Mouse (Mus musculus) liver, embryonic 14.5 days (tissue): ENCODE data around the gene Ms4a10. TPM values are rescaled to one million over a fixed set of nuclear protein-coding genes. Genes with fewer than 3 reads are reported as not detected.

Experiments used
- ATAC-seq: fragments of 200-750 bp; cut with Nextera tagmentation; 2 replicates; pipeline ENCODE4 v1.8.0; 2017; ENCODE audit warnings: moderate number of reproducible peaks, mild to moderate bottlenecking, moderate library complexity; ENCODE audit not compliant: insufficient read depth
- DNase-seq, 3 experiments: peaks; one replicate each; pipeline ENCODE4 v3.0.0-alpha.2; 2012 to 2013; ENCODE audit warnings: low read depth in 3 of 3, low spot score in 3 of 3
- H3K27ac ChIP-seq: fragments of 300-500 bp; sonication (generic); 2 replicates; pipeline ENCODE4 v1.5.1; 2014; ENCODE audit warnings: moderate library complexity, mild to moderate bottlenecking, control low read depth, inconsistent platforms
- H3K27me3 ChIP-seq: fragments of 300-500 bp; sonication (generic); 2 replicates; pipeline ENCODE4 v1.6.1; 2014; ENCODE audit warnings: mild to moderate bottlenecking, low read length, moderate library complexity; ENCODE audit not compliant: control insufficient read depth, insufficient read depth
- H3K36me3 ChIP-seq: fragments of 300-500 bp; sonication (generic); replicated peaks from 2 replicates; pipeline ENCODE4 v1.6.1; 2014; ENCODE audit warnings: low read depth; ENCODE audit not compliant: control insufficient read depth, insufficient read depth
- H3K4me1 ChIP-seq, 2 experiments: fragments of 200-500 bp in 1 of 2; fragments of 300-500 bp in 1 of 2; sonication (generic) in 1 of 2; replicated peaks; 2 replicates each; pipeline ENCODE4 v1.6.1; 2012 to 2014; ENCODE audit warnings: antibody characterized with exemption in 1 of 2, inconsistent platforms in 1 of 2, low read length in 1 of 2; ENCODE audit not compliant: control insufficient read depth in 2 of 2, insufficient read depth in 2 of 2
- H3K4me2 ChIP-seq: fragments of 300-500 bp; sonication (generic); 2 replicates; pipeline ENCODE4 v1.6.1; 2014; ENCODE audit warnings: low read depth, mild to moderate bottlenecking, control low read depth, moderate library complexity
- H3K4me3 ChIP-seq, 2 experiments: fragments of 200-500 bp in 1 of 2; fragments of 300-500 bp in 1 of 2; sonication (generic) in 1 of 2; 2 replicates each; pipeline ENCODE4 v1.5.1; 2012 to 2014; ENCODE audit warnings: low read depth in 2 of 2, low read length in 2 of 2, mild to moderate bottlenecking in 2 of 2, control low read depth in 1 of 2, inconsistent platforms in 1 of 2, moderate library complexity in 1 of 2; ENCODE audit not compliant: insufficient read depth in 1 of 2
- H3K9ac ChIP-seq: fragments of 300-500 bp; sonication (generic); replicated peaks from 2 replicates; pipeline ENCODE4 v1.6.1; 2014; ENCODE audit warnings: mild to moderate bottlenecking, control low read depth, moderate library complexity
- H3K9me3 ChIP-seq: fragments of 300-500 bp; sonication (generic); 2 replicates; pipeline ENCODE4 v1.6.1; 2016; ENCODE audit warnings: low read length, mixed read lengths; ENCODE audit not compliant: control insufficient read depth
- CTCF ChIP-seq: IDR thresholded peaks from 2 replicates; pipeline ENCODE4 v1.5.1; 2016; ENCODE audit warnings: antibody characterized with exemption, low read depth, control low read depth
- EP300 ChIP-seq: IDR thresholded peaks from 2 replicates; pipeline ENCODE4 v1.6.1; 2016; ENCODE audit warnings: antibody characterized with exemption, low read depth
- WGBS: fragments of 180-500 bp; shearing (Covaris S2); extraction: QIAGEN DNeasy Blood & Tissue Kit; methylation state at CpG from one replicate; pipeline ENCODE4 v1.1.7; 2014; ENCODE audit not compliant: insufficient replicate concordance; 5-methylcytosine and 5-hydroxymethylcytosine counted together
- polyA plus RNA-seq, 2 experiments: library from polyadenylated mRNA; depleted of rRNA in 1 of 2; stranded (reverse) in 1 of 2; unstranded in 1 of 2; fragments of >200 nt; fragmentation: Nextera tagmentation in 1 of 2; extraction: Ambion mirVana in 1 of 2; gene quantifications; 2 replicates each; pipeline versions ENCODE4 v1.2.1 to v1.2.3; 2012 to 2014

Ms4a10 gene
- polyA plus RNA-seq, 2 experiments = 0.23 TPM; not detected in 1

DNA sequence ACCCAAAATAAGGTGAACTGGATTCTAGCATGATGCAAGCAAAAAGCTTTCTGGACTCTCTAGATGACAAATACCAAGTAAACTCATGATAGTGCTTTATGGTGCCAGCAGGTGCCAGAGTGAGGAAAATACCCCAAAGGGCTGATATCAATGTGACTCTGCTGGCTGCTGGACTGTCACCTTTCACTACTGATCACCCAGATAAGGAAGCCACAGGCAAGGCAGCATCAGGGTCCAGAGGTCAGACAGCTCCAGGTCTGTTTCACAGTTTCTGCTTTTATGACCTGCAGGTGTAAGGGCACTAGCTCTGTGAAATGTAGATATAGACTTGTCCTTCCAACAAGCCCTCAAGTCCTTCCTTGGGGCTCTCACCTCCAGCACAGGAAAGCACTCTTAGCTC lies 41.0 kb upstream of the Ms4a10 start:
- no peaks in the 10 kb centered on the region for H3K4me1 ChIP-seq
- TF ChIP-seq EP300 = no peak
- no peak for TF ChIP-seq CTCF
- H3K27me3 ChIP-seq = no peaks in the 10 kb centered on the region
- DNase-seq (no peak), ATAC-seq (no peak)
- no peak overlapping the region for H3K9ac ChIP-seq
- H3K36me3 ChIP-seq = no peaks in the 10 kb centered on the region
- H3K27ac ChIP-seq = no peak overlapping the region
- H3K9me3 ChIP-seq = no peaks in the 10 kb centered on the region
- no peak overlapping the region for H3K4me2 ChIP-seq
- H3K4me3 ChIP-seq = no peak overlapping the region

DNA sequence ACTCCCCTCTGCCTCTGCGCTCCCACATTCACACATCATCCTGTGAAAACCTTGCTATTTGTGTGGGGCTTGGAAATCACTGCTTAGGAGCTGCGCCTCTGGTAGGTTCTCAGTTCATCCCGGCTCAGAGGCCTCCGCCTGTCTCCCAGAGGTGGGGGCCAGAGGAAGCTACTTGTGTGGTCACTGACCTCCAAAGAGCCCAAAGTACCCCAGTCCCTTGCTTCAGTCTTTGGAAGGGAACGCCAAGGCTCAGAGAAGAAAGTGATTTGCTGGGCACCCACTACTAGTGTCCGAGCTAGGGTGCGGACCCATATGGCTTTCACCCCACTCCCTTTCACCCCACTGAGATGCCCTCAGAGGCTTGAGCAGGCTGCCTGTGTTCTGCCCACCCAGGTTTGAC lies 18.7 kb upstream of the Ms4a10 start, which contains the start of gene Ms4a15:
Ms4a15 (minus strand) TSS at position 101 of the 400 bp plus-strand sequence.
- Histone ChIP-seq H3K27ac (no peak within 1 kb of the TSS), H3K9ac (no peak within 1 kb of the TSS), H3K27me3 (no peaks in the 10 kb centered on the region), H3K4me3 (no peak within 1 kb of the TSS), H3K4me1 (no peaks in the 10 kb centered on the region), H3K4me2 (no peak within 1 kb of the TSS), H3K9me3 (no peaks in the 10 kb centered on the region), H3K36me3 (no peaks in the 10 kb centered on the region)
- WGBS = 70% methylated on average over 7 of the region's 7 CpGs
- ATAC-seq (no peak), DNase-seq (no peak)
- TF ChIP-seq EP300 (no peak), CTCF (no peak)

DNA sequence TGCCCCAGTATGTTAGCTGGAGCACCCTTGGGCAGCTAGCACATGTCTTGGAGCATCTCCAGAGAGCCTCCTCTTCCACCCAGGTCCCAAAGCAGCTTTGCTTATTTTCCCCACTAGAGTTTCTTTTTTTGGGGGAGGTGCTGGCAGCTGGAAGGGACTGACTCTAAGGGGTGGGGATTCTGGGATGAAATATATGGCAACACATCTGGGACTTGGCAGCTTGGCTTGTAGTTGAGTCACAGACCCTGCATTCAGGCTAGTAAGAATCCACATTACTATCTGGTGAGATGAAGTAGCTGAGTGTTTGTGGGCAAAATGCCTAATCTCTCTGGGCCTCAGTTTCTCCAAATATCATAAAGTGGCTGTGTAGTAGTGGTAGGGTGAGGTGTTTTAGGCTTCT lies 17.4 kb upstream of the Ms4a10 start:
- DNase-seq (no peak), ATAC-seq (no peak)
- Histone ChIP-seq H3K27ac (no peak overlapping the region), H3K27me3 (no peaks in the 10 kb centered on the region), H3K36me3 (no peaks in the 10 kb centered on the region), H3K9me3 (no peaks in the 10 kb centered on the region), H3K4me1 (no peaks in the 10 kb centered on the region), H3K4me3 (no peak overlapping the region), H3K4me2 (no peak overlapping the region), H3K9ac (no peak overlapping the region)
- TF ChIP-seq EP300 = no peak
- no peak for TF ChIP-seq CTCF

DNA sequence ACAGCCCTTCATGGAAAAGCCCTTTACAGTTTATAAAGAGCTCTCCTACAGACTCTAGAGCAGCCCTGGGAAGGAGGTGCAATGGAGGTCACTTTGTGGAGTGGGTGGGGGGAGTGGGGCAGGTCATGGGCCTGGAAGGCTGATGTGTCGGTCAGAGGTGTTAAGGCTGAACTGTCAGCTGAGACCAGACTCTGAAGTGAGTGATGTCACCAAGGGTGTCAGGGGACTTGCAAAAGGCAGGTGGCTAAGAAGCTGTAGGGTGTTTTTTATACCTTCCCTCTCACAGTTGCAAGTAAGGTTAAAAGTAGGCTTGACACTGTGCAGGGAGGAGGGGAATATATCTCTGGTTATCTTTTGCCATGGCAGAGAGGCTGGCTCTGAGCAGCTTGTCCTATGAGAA lies 16.3 kb upstream of the Ms4a10 start:
- Histone ChIP-seq H3K4me3 (no peak overlapping the region), H3K27me3 (no peaks in the 10 kb centered on the region), H3K27ac (no peak overlapping the region), H3K4me2 (no peak overlapping the region), H3K9me3 (no peaks in the 10 kb centered on the region), H3K4me1 (no peaks in the 10 kb centered on the region), H3K9ac (no peak overlapping the region), H3K36me3 (no peaks in the 10 kb centered on the region)
- DNase-seq = no peak
- 44% methylated on average over 1 of the region's 1 CpGs for WGBS
- ATAC-seq = no peak
- TF ChIP-seq EP300 (no peak), CTCF (no peak)

DNA sequence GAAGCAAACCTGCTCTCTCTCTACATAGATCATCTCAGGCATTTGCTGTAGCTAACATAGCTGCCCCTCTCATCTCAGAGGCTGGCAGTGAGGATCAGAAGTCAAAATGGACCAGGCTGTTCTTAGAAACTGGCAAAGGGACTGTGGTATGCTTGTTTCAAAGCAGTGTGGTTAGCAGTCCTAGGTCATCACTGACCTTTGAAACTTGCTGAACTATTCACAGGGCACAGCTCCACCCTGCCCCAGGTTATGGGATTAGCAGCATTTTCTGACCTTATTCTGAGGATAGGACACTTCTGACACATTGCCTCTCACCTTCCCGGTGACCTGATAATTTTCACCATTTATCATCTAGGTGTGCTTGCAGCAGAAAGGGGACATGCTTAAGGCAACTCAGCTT lies 14.1 kb upstream of the Ms4a10 start:
- H3K27ac ChIP-seq = no peak overlapping the region
- ATAC-seq (no peak), DNase-seq (no peak)
- no peak overlapping the region for H3K4me2 ChIP-seq
- 56% methylated on average over 1 of the region's 1 CpGs for WGBS
- H3K36me3 ChIP-seq = no peaks in the 10 kb centered on the region
- TF ChIP-seq EP300 (no peak), CTCF (no peak)
- H3K4me3 ChIP-seq = no peak overlapping the region
- H3K4me1 ChIP-seq = no peaks in the 10 kb centered on the region
- H3K27me3 ChIP-seq = no peaks in the 10 kb centered on the region
- H3K9me3 ChIP-seq = no peaks in the 10 kb centered on the region
- no peak overlapping the region for H3K9ac ChIP-seq

DNA sequence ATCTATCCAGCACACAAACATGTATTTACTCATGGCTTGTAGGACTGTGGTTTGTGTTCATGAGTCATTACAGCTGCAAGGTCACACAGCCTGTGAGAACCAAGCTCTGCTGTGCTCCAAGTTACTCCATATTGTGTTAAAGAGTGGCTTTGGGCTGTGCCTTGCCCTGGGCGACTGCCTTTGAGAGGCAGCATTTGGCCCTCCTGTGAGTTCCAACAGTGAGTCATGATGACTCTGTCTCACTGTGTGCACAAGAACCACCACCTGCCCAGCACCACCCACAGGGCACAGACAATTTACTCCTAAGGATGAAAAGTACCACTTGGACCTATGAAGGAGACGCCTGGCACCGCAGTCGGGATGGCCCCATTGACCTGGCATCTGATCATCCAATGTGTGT lies 11.4 kb upstream of the Ms4a10 start:
- no peaks in the 10 kb centered on the region for H3K27me3 ChIP-seq
- H3K4me1 ChIP-seq = no peaks in the 10 kb centered on the region
- WGBS = 74% methylated on average over 4 of the region's 4 CpGs
- H3K9me3 ChIP-seq = no peaks in the 10 kb centered on the region
- H3K9ac ChIP-seq = no peak overlapping the region
- H3K36me3 ChIP-seq = no peaks in the 10 kb centered on the region
- no peak for DNase-seq
- H3K27ac ChIP-seq = no peak overlapping the region
- H3K4me2 ChIP-seq = no peak overlapping the region
- TF ChIP-seq CTCF (no peak), EP300 (no peak)
- no peak overlapping the region for H3K4me3 ChIP-seq
- no peak for ATAC-seq
